Mouse (Mus musculus) myocyte (in vitro differentiated cells): ENCODE measurements at regions not wholly inside any gene's neighbourhood (a gene's known extent, or its start where the extent isn't known, plus 50 kb on each side); places are given as distances from the start of the nearest gene placed in this dataset.

Experiments used
- CEBPB ChIP-seq: IDR thresholded peaks from 2 replicates; pipeline ENCODE4 v1.6.1; 2011; ENCODE audit warnings: mild to moderate bottlenecking, moderate library complexity; ENCODE audit not compliant: poor library complexity, insufficient read depth, severe bottlenecking
- E2F4 ChIP-seq: IDR thresholded peaks from one replicate; pipeline ENCODE4 v1.6.1; 2011; ENCODE audit warnings: mild to moderate bottlenecking, control low read depth, moderate library complexity; ENCODE audit not compliant: insufficient read depth
- MAX ChIP-seq: IDR thresholded peaks from one replicate; pipeline ENCODE4 v1.6.1; 2011; ENCODE audit warnings: low read depth, mild to moderate bottlenecking, control low read depth
- MYOD1 ChIP-seq, 3 experiments: IDR thresholded peaks; one replicate each; pipeline ENCODE4 v1.6.1; 2011; ENCODE audit warnings: control low read depth in 2 of 3, low read depth in 2 of 3, mild to moderate bottlenecking in 2 of 3, moderate library complexity in 1 of 3; ENCODE audit not compliant: insufficient read length in 2 of 3, control insufficient read depth in 1 of 3
- MYOG ChIP-seq, 3 experiments: IDR thresholded peaks; one replicate each; pipeline ENCODE4 v1.6.1; 2011; ENCODE audit warnings: control low read depth in 2 of 3, low read depth in 2 of 3, mild to moderate bottlenecking in 2 of 3; ENCODE audit not compliant: insufficient read length in 2 of 3, control insufficient read depth in 1 of 3, insufficient read depth in 1 of 3
- POLR2A ChIP-seq: IDR thresholded peaks from one replicate; pipeline ENCODE4 v1.6.1; 2011; ENCODE audit warnings: low read depth, mild to moderate bottlenecking, control low read depth, moderate library complexity; ENCODE audit not compliant: insufficient read length
- POLR2AphosphoS2 ChIP-seq: IDR thresholded peaks from one replicate; pipeline ENCODE4 v1.6.1; 2011; ENCODE audit warnings: low read depth, control low read depth; ENCODE audit not compliant: insufficient read length
- REST ChIP-seq: IDR thresholded peaks from one replicate; pipeline ENCODE4 v1.6.1; 2011; ENCODE audit warnings: mild to moderate bottlenecking, control low read depth, moderate library complexity; ENCODE audit not compliant: insufficient read depth, insufficient read length
- SRF ChIP-seq: IDR thresholded peaks from one replicate; pipeline ENCODE4 v1.6.1; 2011; ENCODE audit warnings: low read depth; ENCODE audit not compliant: control insufficient read depth, insufficient read length
- TCF3 ChIP-seq: IDR thresholded peaks from one replicate; pipeline ENCODE4 v1.6.1; 2011; ENCODE audit warnings: low read depth, control low read depth; ENCODE audit not compliant: insufficient read length
- USF1 ChIP-seq: IDR thresholded peaks from one replicate; pipeline ENCODE4 v1.6.1; 2011; ENCODE audit warnings: low read depth, mild to moderate bottlenecking, control low read depth, moderate library complexity

DNA sequence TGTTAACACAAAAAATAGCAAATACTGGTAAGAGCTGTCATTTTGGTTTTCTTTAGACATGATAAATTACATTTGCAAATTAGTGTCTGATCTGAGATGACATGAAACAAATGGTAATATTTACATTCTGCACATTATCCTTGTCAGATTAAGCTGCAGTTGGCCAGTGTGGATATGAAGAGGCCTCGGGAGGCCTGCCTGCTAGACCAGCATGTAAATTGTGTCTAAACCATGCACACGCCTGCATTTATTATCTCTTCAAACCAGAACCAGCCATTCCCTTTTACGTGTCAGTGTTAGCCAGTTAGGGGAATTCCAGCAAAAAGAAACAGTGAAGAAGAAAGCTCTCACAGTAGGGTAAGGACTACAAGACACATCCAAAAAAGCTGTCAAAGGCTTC, 104.6 kb downstream of the Tbx18 start:
- TF ChIP-seq MAX (no peak), POLR2A (no peak), USF1 (no peak), MYOG (IDR thresholded peaks at IDR 0.05; ENCODE audit: control insufficient read depth in 1 of 3, insufficient read depth in 1 of 3, insufficient read length in 2 of 3, low read depth in 2 of 3) (no peak), SRF (no peak), TCF3 (no peak), POLR2AphosphoS2 (no peak), CEBPB (no peak), MYOD1 (IDR thresholded peaks at IDR 0.05; ENCODE audit: control insufficient read depth in 1 of 3, insufficient read length in 2 of 3, low read depth in 2 of 3) (no peak), E2F4 (no peak), REST (no peak)
